ENCODE assay signal across 14 mouse cellular contexts in genomic region chr5:121359229-121359628, GRCm38 (mm10).
"Had no signal": no experiment of that assay in that cellular context is flagged by ENCODE, and none has a peak within 500 bp of the region (broad histone marks: within the 10 kb centered on the region; RNA-seq: fewer than 3 reads in every experiment).

No protein-coding gene starts in this region.

- H3K9me3 ChIP-seq: hindbrain, embryonic 15.5 days; kidney, embryonic 15.5 days; limb, embryonic 15.5 days; liver, embryonic 13.5 days; midbrain, embryonic 13.5 days; neural tube, embryonic 15.5 days had no signal

- ATAC-seq: lung, postnatal 0 days; midbrain, embryonic 13.5 days had no signal

- H3K27ac ChIP-seq: hindbrain, embryonic 15.5 days; kidney, embryonic 15.5 days; limb, embryonic 15.5 days; liver, embryonic 13.5 days; midbrain, embryonic 13.5 days; neural tube, embryonic 15.5 days had no signal

- DNase-seq: liver, embryonic 13.5 days; lung, adult 18-20 months; lung, postnatal 36 days; right cerebral cortex, adult 18-20 months; right cerebral cortex, postnatal 25 days; thymus, adult 2 months; thymus, postnatal 25 days had no signal

- H3K27me3 ChIP-seq: hindbrain, embryonic 15.5 days; kidney, embryonic 15.5 days; limb, embryonic 15.5 days; liver, embryonic 13.5 days; midbrain, embryonic 13.5 days; neural tube, embryonic 15.5 days had no signal

- H3K4me2 ChIP-seq: hindbrain, embryonic 15.5 days; kidney, embryonic 15.5 days; limb, embryonic 15.5 days; liver, embryonic 13.5 days; midbrain, embryonic 13.5 days; neural tube, embryonic 15.5 days had no signal

- H3K4me3 ChIP-seq: hindbrain, embryonic 15.5 days; kidney, embryonic 15.5 days; limb, embryonic 15.5 days; liver, embryonic 13.5 days; midbrain, embryonic 13.5 days; myocyte; neural tube, embryonic 15.5 days had no signal

- H3K4me1 ChIP-seq: hindbrain, embryonic 15.5 days; kidney, embryonic 15.5 days; limb, embryonic 15.5 days; liver, embryonic 13.5 days; midbrain, embryonic 13.5 days; neural tube, embryonic 15.5 days had no signal

- H3K9ac ChIP-seq: hindbrain, embryonic 15.5 days; kidney, embryonic 15.5 days; limb, embryonic 15.5 days; midbrain, embryonic 13.5 days; neural tube, embryonic 15.5 days had no signal
